In the genomic region with DNA sequence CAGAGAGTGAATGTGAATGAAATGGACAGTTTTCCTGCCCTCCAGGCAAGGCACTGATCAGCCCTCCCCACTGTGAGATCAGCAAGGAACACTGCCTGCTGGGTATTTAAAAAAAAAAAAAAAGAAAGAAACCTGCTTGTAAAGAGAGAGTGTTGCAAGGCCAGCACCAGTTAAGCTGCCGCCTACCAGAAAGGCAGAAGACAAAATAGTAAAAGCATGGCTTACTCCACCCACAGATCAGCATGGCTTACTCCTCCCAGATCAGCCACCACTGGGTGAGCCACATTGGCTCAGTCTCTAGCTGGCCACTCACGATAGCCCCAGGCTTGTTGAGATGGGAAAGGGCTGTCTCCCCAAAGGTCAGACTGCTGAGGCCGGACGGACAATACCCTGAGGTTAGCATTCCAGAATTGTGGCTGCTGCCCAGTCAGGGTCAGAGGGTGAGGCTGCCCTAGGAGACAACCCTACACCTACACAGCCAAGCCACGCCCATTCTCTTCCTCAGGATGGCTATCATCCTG, we compare ENCODE assay signal across 9 mouse cellular contexts. TPM values are rescaled to one million over a fixed set of nuclear protein-coding genes. Genes with fewer than 3 reads are reported as not detected.
DNase-seq lines count a peak whose midpoint lies in the region; ATAC-seq and TF ChIP-seq lines count a peak whose summit lies in the region.
"Had no signal": no experiment of that assay in that cellular context is flagged by ENCODE, and none has a peak within 500 bp of the region (broad histone marks: within the 10 kb centered on the region; RNA-seq: fewer than 3 reads in every experiment).

No protein-coding gene starts in this region.

- TF ChIP-seq POLR2A in liver, adult 2 months (IDR thresholded peaks at IDR 0.05; ENCODE audit: extremely low read depth, insufficient read depth, low read length), result no peak

- TF ChIP-seq CTCF in liver, adult 2 months (IDR thresholded peaks at IDR 0.05; ENCODE audit: low read depth, low read length), result no peak

- peak; percentile 39 for ATAC-seq in forebrain, embryonic 12.5 days (ENCODE audit: low FRiP score)
- ATAC-seq: intestine, embryonic 16.5 days had no signal

- H3K4me1 ChIP-seq in forebrain, embryonic 12.5 days, result peaks cover 60% of the 10 kb centered on the region
- H3K4me1 ChIP-seq in liver, adult 2 months (ENCODE audit: control insufficient read depth, insufficient read depth, low read length), result peaks cover 6% of the 10 kb centered on the region

- no peak overlapping the region for H3K4me2 ChIP-seq in forebrain, embryonic 12.5 days

- H3K9me3 ChIP-seq in forebrain, embryonic 12.5 days, result no peaks in the 10 kb centered on the region

- H3K27me3 ChIP-seq in forebrain, embryonic 12.5 days, result no peaks in the 10 kb centered on the region
- no peaks in the 10 kb centered on the region for H3K27me3 ChIP-seq in liver, adult 2 months (ENCODE audit: control insufficient read depth, insufficient read depth, low read length)

- peak overlapping the region; percentile 67 for H3K27ac ChIP-seq in forebrain, embryonic 12.5 days
- no peak overlapping the region; the same call in 1 of the 2 replicates for H3K27ac ChIP-seq in liver, adult 2 months (replicated peaks; ENCODE audit: insufficient read depth, low read depth, low read length)

- peak; percentile 46 to 54 for DNase-seq in right cerebral cortex, adult 2 months (ENCODE audit: low spot score in 2 of 2)
- DNase-seq in right cerebral cortex, postnatal 4 days, result no peak
- peak; percentile 98 for DNase-seq in liver, adult 2 months (ENCODE audit: extremely low read depth, low read depth, low spot score)
- peak; percentile 72 for DNase-seq in telencephalon, adult 2 months (ENCODE audit: low read depth, low spot score)
- no peak for DNase-seq in thymus, postnatal 25 days
- DNase-seq in adrenal gland, postnatal 25 days, result no peak
- no peak for DNase-seq in B cell, adult 2 months

- no peak overlapping the region for H3K4me3 ChIP-seq in forebrain, embryonic 12.5 days (replicated peaks)
- H3K4me3 ChIP-seq in liver, adult 2 months (ENCODE audit: insufficient read depth, low read depth, low read length), result no peak overlapping the region

- H3K36me3 ChIP-seq in forebrain, embryonic 12.5 days (replicated peaks), result no peaks in the 10 kb centered on the region; the same call in 1 of the 2 replicates
- H3K36me3 ChIP-seq in liver, adult 2 months (ENCODE audit: control insufficient read depth, insufficient read depth, low read length), result no peaks in the 10 kb centered on the region

- 11% methylated on average over 5 of the region's 5 CpGs for WGBS in forebrain, embryonic 12.5 days
- 18% methylated on average over 5 of the region's 5 CpGs for WGBS in liver, adult 2 months

- no peak overlapping the region for H3K9ac ChIP-seq in forebrain, embryonic 12.5 days
- H3K9ac ChIP-seq in liver, adult 2 months (ENCODE audit: low read depth, low read length), result no peak overlapping the region

- H3K79me2 ChIP-seq in liver, adult 2 months (ENCODE audit: control insufficient read depth, insufficient read depth, low read length), result no peaks in the 10 kb centered on the region

RNA-seq across cellular contexts. Expression of gene Ccdc88c, which starts 32.4 kb away (rescaled TPM):
- 28.8 and 30.4 TPM in 2 replicates for polyA plus RNA-seq in forebrain, embryonic 12.5 days (2016; fragmentation: Nextera tagmentation; extraction: Ambion mirVana)
- 1.3 and 1.7 TPM in 2 replicates for total RNA-seq in liver, adult 2 months (2014; rRNA removed)
- polyA plus RNA-seq in liver, adult 2 months (2012; rRNA removed), result 0.58 and 1.1 TPM in 2 replicates
- 2.3 and 4.6 TPM in 2 replicates for total RNA-seq in adrenal gland, postnatal 25 days (2021)

Comparison
In these comparisons a context has a peak if more than half of its experiments do, and no peak if none do; other contexts are left out.
1. DNase-seq: peak in right cerebral cortex, adult 2 months (2 of 2), liver, adult 2 months (single experiment) and telencephalon, adult 2 months (single experiment); none in right cerebral cortex, postnatal 4 days (single experiment), thymus, postnatal 25 days (single experiment), adrenal gland, postnatal 25 days (single experiment) and B cell, adult 2 months (0 of 2).